Mouse (Mus musculus) embryonic stem cell, embryonic (primary cell): ENCODE data around the gene Tmprss9.

Source experiments
- CTCF ChIA-PET, 4 experiments: fragments of 300-600 bp in 2 of 4; fragments of 350-600 bp in 2 of 4; sonication (Branson Sonifier 250); formaldehyde crosslinking; loops; one replicate each; lab custom pipeline; 2022; ENCODE audit warnings: inconsistent platforms in 2 of 4; lab: Charles Lee
- POLR2A ChIA-PET, 4 experiments: fragments of 300-600 bp in 2 of 4; fragments of 350-600 bp in 2 of 4; sonication (Branson Sonifier 250); formaldehyde crosslinking; loops; one replicate each; lab custom pipeline; 2022; ENCODE audit warnings: antibody characterized with exemption in 4 of 4, inconsistent platforms in 1 of 4; lab: Charles Lee

The Tmprss9 gene

GRCm38 (mm10) chr10:80835617-80836016 lies 36.0 kb upstream of the Tmprss9 start:
- ChIA-PET POLR2A (interaction anchor here (0.5 to 3.7 kb wide), 23 partner anchors 8 to 518 kb away, joined by 3 to 15 read pairs (median 3); partner anchors contain the start of genes Gadd45b (in 2 of the 4), Sppl2b (in 2 of the 4), Lingo3 (in 1 of the 4) and Slc39a3 (in 1 of the 4)), CTCF (interaction anchor here (0.6 to 3.7 kb wide), 5 partner anchors 30 to 1067 kb away, joined by 3 to 17 read pairs (median 5); partner anchors contain the start of gene Amh (in 1 of the 4))

- CTCF ChIA-PET: interaction anchor here in 3 of 4 experiments (0.6 to 3.7 kb wide), 8 partner anchors 18 to 473 kb away, joined by 3 to 17 read pairs (median 4); partner anchors contain the start of genes Amh (in 1 of the 3), Lsm7 (in 1 of the 3) and Sppl2b (in 1 of the 3)
- POLR2A ChIA-PET: interaction anchor here in 3 of 4 experiments (0.6 to 5.2 kb wide), 17 partner anchors 8 to 181 kb away, joined by 3 to 36 read pairs (median 5); partner anchors contain the start of gene Gadd45b (in 2 of the 3)
Measured at GRCm38 (mm10) chr10:80836949-80837379, 34.7 kb upstream of the Tmprss9 start.

GRCm38 (mm10) chr10:80837827-80838226 lies 33.8 kb upstream of the Tmprss9 start:
- ChIA-PET CTCF (interaction anchor here in 2 of 4 experiments (0.6 to 3.7 kb wide), 4 partner anchors 18 to 206 kb away, joined by 3 to 17 read pairs (median 4); partner anchors contain the start of genes Lsm7 (in 1 of the 2) and Sppl2b (in 1 of the 2)), POLR2A (interaction anchor here in 3 of 4 experiments (0.5 to 5.2 kb wide), 11 partner anchors 8 to 807 kb away, joined by 3 to 36 read pairs (median 9); partner anchors contain the start of gene Gadd45b (in 2 of the 3))

- POLR2A ChIA-PET: interaction anchor here in 3 of 4 experiments (0.6 to 5.2 kb wide), 11 partner anchors 8 to 249 kb away, joined by 3 to 36 read pairs (median 6); partner anchors contain the start of gene Gadd45b (in 1 of the 3)
- CTCF ChIA-PET: interaction anchor here in 2 of 4 experiments (0.6 to 3.7 kb wide), 2 partner anchors 31 to 42 kb away, joined by 3 to 17 read pairs; no protein-coding TSS in a partner anchor
Measured at GRCm38 (mm10) chr10:80838346-80838912, 33.2 kb upstream of the Tmprss9 start.

- CTCF ChIA-PET: interaction anchor here in 2 of 4 experiments (1.0 to 1.2 kb wide), 3 partner anchors 41 to 242 kb away, joined by 3 to 6 read pairs (median 3); no protein-coding TSS in a partner anchor
- POLR2A ChIA-PET: interaction anchor here (1.0 to 5.2 kb wide), 9 partner anchors 8 to 179 kb away, joined by 3 to 36 read pairs (median 3); no protein-coding TSS in a partner anchor
Measured at GRCm38 (mm10) chr10:80839848-80840247, 31.8 kb upstream of the Tmprss9 start.

GRCm38 (mm10) chr10:80841685-80842084 lies 30.0 kb upstream of the Tmprss9 start:
- POLR2A ChIA-PET: interaction anchor here in 3 of 4 experiments (0.7 to 5.0 kb wide), 8 partner anchors 10 to 101 kb away, joined by 3 to 62 read pairs (median 6); partner anchors contain the start of genes Dot1l (in 1 of the 3) and Gadd45b (in 1 of the 3)
- CTCF ChIA-PET: no interaction called here

GRCm38 (mm10) chr10:80842334-80842733 lies 29.3 kb upstream of the Tmprss9 start:
- POLR2A ChIA-PET: interaction anchor here in 3 of 4 experiments (0.7 to 5.0 kb wide), 16 partner anchors 10 to 166 kb away, joined by 3 to 62 read pairs (median 3); partner anchors contain the start of genes Gadd45b (in 2 of the 3), Dot1l (in 1 of the 3), Lsm7 (in 1 of the 3) and Sppl2b (in 1 of the 3)
- CTCF ChIA-PET: interaction anchor here in 3 of 4 experiments (1.1 to 1.3 kb wide), 3 partner anchors 33 to 87 kb away, joined by 3 read pairs; partner anchors contain the start of gene Gadd45b (in 1 of the 3)

- CTCF ChIA-PET: interaction anchor here (0.6 to 1.3 kb wide), 5 partner anchors 32 to 120 kb away, joined by 3 read pairs; partner anchors contain the start of gene Gadd45b (in 1 of the 4)
- POLR2A ChIA-PET: interaction anchor here (0.5 to 5.0 kb wide), 21 partner anchors 8 to 792 kb away, joined by 3 to 62 read pairs (median 3); partner anchors contain the start of genes Gadd45b (in 2 of the 4), Lsm7 (in 1 of the 4) and Sppl2b (in 1 of the 4)
Measured at GRCm38 (mm10) chr10:80843087-80843930, 28.3 kb upstream of the Tmprss9 start.

- ChIA-PET CTCF (interaction anchor here in 3 of 4 experiments (0.6 to 1.5 kb wide), 4 partner anchors 36 to 120 kb away, joined by 3 to 9 read pairs (median 4); no protein-coding TSS in a partner anchor), POLR2A (interaction anchor here in 3 of 4 experiments (0.6 to 5.0 kb wide), 12 partner anchors 9 to 168 kb away, joined by 3 to 62 read pairs (median 4); partner anchors contain the start of genes Ap3d1 (in 1 of the 3), Jsrp1 (in 1 of the 3), Lsm7 (in 1 of the 3) and Sppl2b (in 1 of the 3))
Measured at GRCm38 (mm10) chr10:80843931-80844547, 27.6 kb upstream of the Tmprss9 start, which contains the start of gene Lingo3. Lingo3 (minus strand) TSS chr10:80844039.

GRCm38 (mm10) chr10:80845055-80845693 lies 26.5 kb upstream of the Tmprss9 start:
- POLR2A ChIA-PET: interaction anchor here (0.6 to 5.0 kb wide), 18 partner anchors 8 to 173 kb away, joined by 3 to 62 read pairs (median 4); partner anchors contain the start of genes Ap3d1 (in 1 of the 4), Gadd45b (in 1 of the 4), Jsrp1 (in 1 of the 4) and Lsm7 (in 1 of the 4)
- CTCF ChIA-PET: interaction anchor here (0.5 to 1.5 kb wide), 7 partner anchors 31 to 588 kb away, joined by 3 to 9 read pairs (median 3); no protein-coding TSS in a partner anchor

GRCm38 (mm10) chr10:80845732-80846131 lies 25.9 kb upstream of the Tmprss9 start:
- CTCF ChIA-PET: interaction anchor here in 2 of 4 experiments (0.6 to 1.5 kb wide), 3 partner anchors 30 to 98 kb away, joined by 3 to 6 read pairs (median 4); no protein-coding TSS in a partner anchor
- POLR2A ChIA-PET: interaction anchor here in 3 of 4 experiments (0.8 to 5.0 kb wide), 13 partner anchors 10 to 395 kb away, joined by 3 to 62 read pairs (median 4); partner anchors contain the start of genes Gadd45b (in 1 of the 3), Lsm7 (in 1 of the 3) and Sppl2b (in 1 of the 3)

- POLR2A ChIA-PET: interaction anchor here (0.5 to 2.4 kb wide), 62 partner anchors 9 to 425 kb away, joined by 3 to 39 read pairs (median 4); partner anchors contain the start of genes Gadd45b (in 2 of the 4), Timm13 (in 2 of the 4), Tmprss9 (in 2 of the 4) and Adat3 (in 1 of the 4)
- CTCF ChIA-PET: interaction anchor here (0.5 to 1.9 kb wide), 18 partner anchors 10 to 310 kb away, joined by 3 to 16 read pairs (median 4); no protein-coding TSS in a partner anchor
Measured at GRCm38 (mm10) chr10:80848571-80848970, 23.1 kb upstream of the Tmprss9 start.

GRCm38 (mm10) chr10:80854913-80855748 lies 16.5 kb upstream of the Tmprss9 start, which contains the start of the genes Lsm7 and Sppl2b:
Lsm7 (minus strand) TSS chr10:80855209.
Sppl2b (plus strand) TSS chr10:80855275.
- ChIA-PET CTCF (interaction anchor here in 3 of 4 experiments (0.6 to 2.2 kb wide), 9 partner anchors 18 to 984 kb away, joined by 3 to 10 read pairs (median 4); no protein-coding TSS in a partner anchor), POLR2A (interaction anchor here (0.5 to 6.4 kb wide), 35 partner anchors 8 to 180 kb away, joined by 3 to 49 read pairs (median 3); partner anchors contain the start of genes Ap3d1 (in 1 of the 4), Gadd45b (in 1 of the 4), Mknk2 (in 1 of the 4) and Tmprss9 (in 1 of the 4))

GRCm38 (mm10) chr10:80855749-80856073 lies 15.9 kb upstream of the Tmprss9 start:
- POLR2A ChIA-PET: interaction anchor here (0.5 to 6.4 kb wide), 35 partner anchors 9 to 180 kb away, joined by 3 to 49 read pairs (median 4); partner anchors contain the start of genes Ap3d1 (in 1 of the 4), Gadd45b (in 1 of the 4), Mknk2 (in 1 of the 4) and Tmprss9 (in 1 of the 4)
- CTCF ChIA-PET: interaction anchor here in 3 of 4 experiments (0.6 to 2.2 kb wide), 9 partner anchors 19 to 985 kb away, joined by 3 to 10 read pairs (median 5); partner anchors contain the start of gene Atcay (in 1 of the 3)
